Mouse (Mus musculus): ENCODE data around the gene Irak1. TPM values are rescaled to one million over a fixed set of nuclear protein-coding genes. Genes with fewer than 3 reads are reported as not detected.

Irak1 gene
- polyA plus RNA-seq, 1 experiment from 2014 or later: 69.3 TPM

DNA sequence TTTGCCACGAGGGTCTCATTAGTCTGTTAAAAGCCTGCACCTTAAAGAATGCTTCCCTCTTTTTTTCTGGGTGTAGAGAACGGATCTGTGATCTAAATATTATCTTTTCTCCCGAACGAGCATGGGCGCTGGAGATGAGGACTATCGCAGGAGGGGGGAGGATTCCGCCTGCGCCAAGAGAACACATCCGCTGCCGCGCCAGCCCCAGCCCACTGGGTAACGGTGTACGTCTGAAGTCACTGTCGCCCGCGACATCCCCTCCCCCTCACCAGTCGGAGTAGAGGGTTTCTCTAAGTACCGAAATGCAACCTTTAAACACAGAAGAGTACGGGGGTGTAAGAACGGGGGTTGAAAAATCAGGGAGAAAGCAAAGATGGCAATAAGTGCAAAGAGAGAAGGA lies 58.4 kb downstream of the Irak1 start:
- H3K27ac ChIP-seq: peak overlapping the region; percentile 98
- peak overlapping the region; percentile 74 for H3K9ac ChIP-seq (replicated peaks)
- H3K27me3 ChIP-seq: peaks cover 25% of the 10 kb centered on the region
- ATAC-seq (ENCODE audit: insufficient number of reproducible peaks, insufficient read depth, low FRiP score, low TSS enrichment, low read depth): no peak
- peak overlapping the region; percentile 66 for H3K4me3 ChIP-seq (replicated peaks)
- H3K4me1 ChIP-seq (replicated peaks): peaks cover 17% of the 10 kb centered on the region
- WGBS: 20% methylated on average over 20 of the region's 20 CpGs
- H3K9me3 ChIP-seq: no peaks in the 10 kb centered on the region
- peak overlapping the region; percentile 70 for H3K4me2 ChIP-seq
- H3K36me3 ChIP-seq: peaks cover 23% of the 10 kb centered on the region; the same call in 1 of the 2 replicates

DNA sequence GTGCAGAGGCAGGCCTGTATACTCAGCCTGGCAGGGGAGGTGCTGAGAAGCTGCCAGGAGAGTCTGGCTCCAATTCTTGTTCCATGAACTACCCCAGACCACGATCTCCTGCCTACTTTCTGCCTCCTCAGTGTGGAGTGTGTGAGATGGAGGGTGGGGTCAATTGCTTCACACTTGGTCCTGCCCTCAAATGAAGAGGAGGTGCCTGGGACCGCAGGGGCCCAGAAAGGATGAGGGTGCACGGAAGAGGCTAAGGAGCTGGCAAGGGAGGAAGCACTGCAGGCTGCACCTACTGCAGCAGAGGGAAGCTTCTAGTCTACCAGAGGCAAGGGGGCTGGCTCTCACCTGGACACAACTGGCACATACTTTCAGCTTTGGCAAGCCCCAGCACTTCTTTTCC lies 59.4 kb downstream of the Irak1 start:
- ATAC-seq (ENCODE audit: insufficient number of reproducible peaks, insufficient read depth, low FRiP score, low TSS enrichment, low read depth): no peak
- 25% methylated on average over 3 of the region's 3 CpGs for WGBS
- Histone ChIP-seq H3K4me1 (replicated peaks) (peaks cover 17% of the 10 kb centered on the region), H3K4me2 (peak overlapping the region; percentile 70), H3K27ac (no peak overlapping the region), H3K9ac (replicated peaks) (peak overlapping the region; percentile 74), H3K4me3 (replicated peaks) (peak overlapping the region; percentile 66), H3K27me3 (peaks cover 25% of the 10 kb centered on the region), H3K9me3 (no peaks in the 10 kb centered on the region), H3K36me3 (peaks cover 29% of the 10 kb centered on the region)

MicroRNA genes within 50 kb of the gene (microRNA counts, 519-probe panel; counts per million panel counts)
- not detected for microRNA mmu-miR-718

Small RNA genes within 50 kb of the gene (microRNA-seq; reads per million reads assigned to microRNA genes)
- 2.6 reads per million, percentile 5 among the genes with 10 or more reads in this experiment for gene Mir5132
- gene Mir718: not detected

Other genes starting within 250 kb of the Irak1 start
- 9.6 and 12.9 TPM in 2 replicates for gene Srpk3, start 249.5 kb downstream of the Irak1 start, polyA plus RNA-seq (2016; fragmentation: Nextera tagmentation; extraction: Ambion mirVana)
- gene Idh3g, start 237.0 kb downstream of the Irak1 start, polyA plus RNA-seq (2016; fragmentation: Nextera tagmentation; extraction: Ambion mirVana): 168 and 172 TPM in 2 replicates
- 136 and 142 TPM in 2 replicates for gene Ssr4, start 236.9 kb downstream of the Irak1 start, polyA plus RNA-seq (2016; fragmentation: Nextera tagmentation; extraction: Ambion mirVana)
- gene Pdzd4, start 198.9 kb downstream of the Irak1 start, polyA plus RNA-seq (2016; fragmentation: Nextera tagmentation; extraction: Ambion mirVana): 0.87 and 1.4 TPM in 2 replicates
- gene Avpr2, start 131.8 kb downstream of the Irak1 start, polyA plus RNA-seq (2016; fragmentation: Nextera tagmentation; extraction: Ambion mirVana): 0.14 and 0.25 TPM in 2 replicates
- 0.93 and 1.7 TPM in 2 replicates for gene L1cam, start 127.8 kb downstream of the Irak1 start, polyA plus RNA-seq (2016; fragmentation: Nextera tagmentation; extraction: Ambion mirVana)
- gene Arhgap4, start 102.0 kb downstream of the Irak1 start, polyA plus RNA-seq (2016; fragmentation: Nextera tagmentation; extraction: Ambion mirVana): 2.7 and 3.7 TPM in 2 replicates
- gene Naa10, start 102.0 kb downstream of the Irak1 start, polyA plus RNA-seq (2016; fragmentation: Nextera tagmentation; extraction: Ambion mirVana): 158 and 159 TPM in 2 replicates
- 14.1 and 20.7 TPM in 2 replicates for gene Renbp, start 93.1 kb downstream of the Irak1 start, polyA plus RNA-seq (2016; fragmentation: Nextera tagmentation; extraction: Ambion mirVana)
- gene Hcfc1, start 57.6 kb downstream of the Irak1 start, polyA plus RNA-seq (2016; fragmentation: Nextera tagmentation; extraction: Ambion mirVana): 74.0 and 77.5 TPM in 2 replicates
- gene Opn1mw, start 103.5 kb upstream of the Irak1 start, polyA plus RNA-seq (2016; fragmentation: Nextera tagmentation; extraction: Ambion mirVana): not detected in 2 replicates
- 13.1 and 14.2 TPM in 2 replicates for gene Mecp2, start 111.4 kb upstream of the Irak1 start, polyA plus RNA-seq (2016; fragmentation: Nextera tagmentation; extraction: Ambion mirVana)
- not detected in 2 replicates for gene Tex28, start 143.9 kb upstream of the Irak1 start, polyA plus RNA-seq (2016; fragmentation: Nextera tagmentation; extraction: Ambion mirVana)
- 0.08 and 0.19 TPM in 2 replicates for gene Tktl1, start 153.3 kb upstream of the Irak1 start, polyA plus RNA-seq (2016; fragmentation: Nextera tagmentation; extraction: Ambion mirVana)
- gene Flna, start 225.9 kb upstream of the Irak1 start, polyA plus RNA-seq (2016; fragmentation: Nextera tagmentation; extraction: Ambion mirVana): 311 and 345 TPM in 2 replicates
- 21.3 and 25.4 TPM in 2 replicates for gene Emd, start 230.8 kb upstream of the Irak1 start, polyA plus RNA-seq (2016; fragmentation: Nextera tagmentation; extraction: Ambion mirVana)
- gene Rpl10, start 246.9 kb upstream of the Irak1 start, polyA plus RNA-seq (2016; fragmentation: Nextera tagmentation; extraction: Ambion mirVana): 787 and 794 TPM in 2 replicates

All from limb, embryonic 12.5 days (tissue).